In the genomic region with DNA sequence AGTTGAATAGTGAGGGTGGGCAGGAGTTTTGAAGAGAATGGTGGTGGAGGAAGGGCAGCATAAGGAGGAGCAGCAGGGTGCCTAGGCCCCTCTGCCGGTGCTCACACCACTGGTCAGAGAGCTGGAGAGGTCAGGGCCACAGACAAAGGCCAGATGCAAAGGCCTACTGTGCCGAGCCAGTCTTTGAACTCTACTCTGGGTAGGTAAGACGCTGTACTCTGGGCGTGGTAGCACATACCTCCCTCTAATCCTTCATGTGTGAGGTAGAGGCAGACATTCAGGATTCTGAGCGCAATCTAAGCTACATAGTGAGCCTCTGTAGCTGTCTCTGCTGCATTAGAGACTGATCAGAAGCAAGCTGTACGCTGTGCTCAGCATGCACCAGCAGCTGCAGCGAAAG, we compare ENCODE assay signal across 25 mouse cellular contexts. TPM values are rescaled to one million over a fixed set of nuclear protein-coding genes. Genes with fewer than 3 reads are reported as not detected.
DNase-seq lines count a peak whose midpoint lies in the region; ATAC-seq lines count a peak whose summit lies in the region.
"Had no signal": no experiment of that assay in that cellular context is flagged by ENCODE, and none has a peak within 500 bp of the region (broad histone marks: within the 10 kb centered on the region; RNA-seq: fewer than 3 reads in every experiment).

No protein-coding gene starts in this region.

- no peak for DNase-seq in forebrain, embryonic 10.5 days (ENCODE audit: extremely low spot score, low spot score)
- no peak for DNase-seq in neural tube, embryonic 10.5 days (ENCODE audit: extremely low spot score, low spot score)
- DNase-seq in ES-CJ7 (ENCODE audit: low read depth, low spot score): peak; percentile 20
- no peak for DNase-seq in limb, embryonic 10.5 days (ENCODE audit: low spot score)
- DNase-seq in adrenal gland, postnatal 4 days (ENCODE audit: low spot score in 2 of 2): no peak
- no peak for DNase-seq in spleen, adult 12 weeks (ENCODE audit: low spot score)
- DNase-seq: adrenal gland, adult 8-10 months; adrenal gland, postnatal 25 days; cerebellum, adult 18-20 months; cerebellum, adult 9-10 months; cerebellum, postnatal 14 days; gastrocnemius, postnatal 10 days; gastrocnemius, postnatal 36 days; heart, postnatal 36 days had no signal

- no peaks in the 10 kb centered on the region for H3K36me3 ChIP-seq in forebrain, embryonic 10.5 days (replicated peaks)
- H3K36me3 ChIP-seq in forebrain, embryonic 13.5 days (ENCODE audit: poor library complexity, severe bottlenecking): no peaks in the 10 kb centered on the region
- no peaks in the 10 kb centered on the region for H3K36me3 ChIP-seq in neural tube, embryonic 13.5 days
- no peaks in the 10 kb centered on the region for H3K36me3 ChIP-seq in limb, embryonic 10.5 days
- H3K36me3 ChIP-seq: embryonic facial prominence, embryonic 12.5 days; embryonic facial prominence, embryonic 15.5 days; forebrain, embryonic 12.5 days; heart, embryonic 15.5 days; hindbrain, embryonic 10.5 days; hindbrain, embryonic 13.5 days had no signal

- no peak overlapping the region for H3K4me2 ChIP-seq in forebrain, embryonic 13.5 days
- H3K4me2 ChIP-seq in neural tube, embryonic 13.5 days: no peak overlapping the region
- H3K4me2 ChIP-seq: embryonic facial prominence, embryonic 12.5 days; embryonic facial prominence, embryonic 15.5 days; forebrain, embryonic 12.5 days; heart, embryonic 11.5 days; heart, embryonic 15.5 days; hindbrain, embryonic 13.5 days had no signal

- WGBS in forebrain, embryonic 10.5 days: 39% methylated on average over 7 of the region's 7 CpGs
- WGBS in forebrain, embryonic 13.5 days: 38% methylated on average over 7 of the region's 7 CpGs
- WGBS in neural tube, embryonic 13.5 days: 42% methylated on average over 7 of the region's 7 CpGs
- 43% methylated on average over 7 of the region's 7 CpGs for WGBS in limb, embryonic 10.5 days

- peaks cover 12% of the 10 kb centered on the region for H3K4me1 ChIP-seq in forebrain, embryonic 10.5 days
- H3K4me1 ChIP-seq in forebrain, embryonic 13.5 days: no peaks in the 10 kb centered on the region
- no peaks in the 10 kb centered on the region for H3K4me1 ChIP-seq in neural tube, embryonic 13.5 days (replicated peaks)
- peaks cover 24% of the 10 kb centered on the region for H3K4me1 ChIP-seq in limb, embryonic 10.5 days
- H3K4me1 ChIP-seq: embryonic facial prominence, embryonic 12.5 days; embryonic facial prominence, embryonic 15.5 days; forebrain, embryonic 12.5 days; heart, embryonic 15.5 days; hindbrain, embryonic 13.5 days had no signal

- H3K9ac ChIP-seq in forebrain, embryonic 13.5 days: no peak overlapping the region
- 0 out of 2 replicates have a peak overlapping the region, but pooled peaks have one; percentile 26 for H3K9ac ChIP-seq in neural tube, embryonic 13.5 days
- H3K9ac ChIP-seq: embryonic facial prominence, embryonic 12.5 days; embryonic facial prominence, embryonic 15.5 days; forebrain, embryonic 12.5 days; heart, embryonic 15.5 days; hindbrain, embryonic 13.5 days had no signal

- no peak overlapping the region for H3K4me3 ChIP-seq in forebrain, embryonic 10.5 days
- H3K4me3 ChIP-seq in forebrain, embryonic 13.5 days: no peak overlapping the region
- H3K4me3 ChIP-seq in neural tube, embryonic 13.5 days: no peak overlapping the region
- no peak overlapping the region for H3K4me3 ChIP-seq in limb, embryonic 10.5 days
- H3K4me3 ChIP-seq: embryonic facial prominence, embryonic 12.5 days; embryonic facial prominence, embryonic 15.5 days; forebrain, embryonic 12.5 days; heart, embryonic 15.5 days; hindbrain, embryonic 10.5 days; hindbrain, embryonic 13.5 days had no signal

- H3K9me3 ChIP-seq in forebrain, embryonic 10.5 days: no peaks in the 10 kb centered on the region
- H3K9me3 ChIP-seq in forebrain, embryonic 13.5 days (replicated peaks): no peaks in the 10 kb centered on the region
- no peaks in the 10 kb centered on the region for H3K9me3 ChIP-seq in neural tube, embryonic 13.5 days
- H3K9me3 ChIP-seq in limb, embryonic 10.5 days (replicated peaks): no peaks in the 10 kb centered on the region
- H3K9me3 ChIP-seq: embryonic facial prominence, embryonic 12.5 days; embryonic facial prominence, embryonic 15.5 days; forebrain, embryonic 12.5 days; heart, embryonic 15.5 days; hindbrain, embryonic 10.5 days; hindbrain, embryonic 13.5 days had no signal

- H3K27ac ChIP-seq in forebrain, embryonic 10.5 days: 0 out of 2 replicates have a peak overlapping the region, but pooled peaks have one; percentile 21
- no peak overlapping the region for H3K27ac ChIP-seq in forebrain, embryonic 13.5 days
- no peak overlapping the region for H3K27ac ChIP-seq in neural tube, embryonic 13.5 days (replicated peaks)
- H3K27ac ChIP-seq in limb, embryonic 10.5 days: peak overlapping the region; percentile 53; the same call in 1 of the 2 replicates
- H3K27ac ChIP-seq: embryonic facial prominence, embryonic 12.5 days; embryonic facial prominence, embryonic 15.5 days; forebrain, embryonic 12.5 days; heart, embryonic 15.5 days; hindbrain, embryonic 10.5 days; hindbrain, embryonic 13.5 days had no signal

- no peaks in the 10 kb centered on the region for H3K27me3 ChIP-seq in forebrain, embryonic 10.5 days (ENCODE audit: poor library complexity, severe bottlenecking)
- no peaks in the 10 kb centered on the region for H3K27me3 ChIP-seq in forebrain, embryonic 13.5 days
- no peaks in the 10 kb centered on the region for H3K27me3 ChIP-seq in neural tube, embryonic 13.5 days
- H3K27me3 ChIP-seq in limb, embryonic 10.5 days (ENCODE audit: low read depth, poor library complexity, severe bottlenecking): no peaks in the 10 kb centered on the region
- H3K27me3 ChIP-seq: embryonic facial prominence, embryonic 12.5 days; embryonic facial prominence, embryonic 15.5 days; forebrain, embryonic 12.5 days; heart, embryonic 15.5 days; hindbrain, embryonic 13.5 days had no signal

- ATAC-seq in forebrain, embryonic 13.5 days: no peak
- ATAC-seq in neural tube, embryonic 13.5 days (ENCODE audit: low read depth): no peak
- ATAC-seq: forebrain, embryonic 16.5 days; intestine, postnatal 0 days had no signal

RNA-seq across cellular contexts. Expression of gene Rps17, which starts 58.6 kb away (rescaled TPM):
- 1,233 and 1,243 TPM in 2 replicates for polyA plus RNA-seq in forebrain, embryonic 10.5 days (2016; fragmentation: Nextera tagmentation; extraction: Ambion mirVana)
- 1,016 and 1,034 TPM in 2 replicates for polyA plus RNA-seq in forebrain, embryonic 13.5 days (2015; fragmentation: Nextera tagmentation; extraction: Ambion mirVana)
- polyA plus RNA-seq in neural tube, embryonic 13.5 days (2015; fragmentation: Nextera tagmentation; extraction: Ambion mirVana): 804 and 855 TPM in 2 replicates
- 1,200 and 1,332 TPM in 2 replicates for polyA plus RNA-seq in limb, embryonic 10.5 days (2016; fragmentation: Nextera tagmentation; extraction: Ambion mirVana)
- total RNA-seq in adrenal gland, postnatal 4 days (2021): 1,000 to 10,000 TPM; 1,568 to 1,571 TPM

Comparison
In these comparisons a context has a peak if more than half of its experiments do, and no peak if none do; other contexts are left out.
1. H3K27ac ChIP-seq: peak in forebrain, embryonic 10.5 days (single experiment) and limb, embryonic 10.5 days (single experiment); none in forebrain, embryonic 13.5 days (single experiment) and neural tube, embryonic 13.5 days (single experiment).